16 mouse cellular contexts compared by ENCODE assay signal in genomic region chr12:80372946-80373345, GRCm38 (mm10).
A peak's percentile ranks its signal among the peaks of the same experiment; 100 is the strongest.
DNase-seq lines count a peak whose midpoint lies in the region; ATAC-seq lines count a peak whose summit lies in the region.
"Had no signal": no experiment of that assay in that cellular context is flagged by ENCODE, and none has a peak within 500 bp of the region (broad histone marks: within the 10 kb centered on the region; RNA-seq: fewer than 3 reads in every experiment).

No protein-coding gene starts in this region.

- peak; percentile 34 for DNase-seq in adrenal gland, adult 2 months
- DNase-seq in adrenal gland, postnatal 25 days: no peak
- peak; percentile 55 to 62 for DNase-seq in cerebellum, postnatal 14 days
- peak; percentile 32 for DNase-seq in left cerebral cortex, postnatal 4 days
- no peak for DNase-seq in left cerebral cortex, adult 18-20 months (ENCODE audit: low spot score in 2 of 2)
- DNase-seq: adrenal gland, postnatal 14 days; B cell, adult 2 months; embryo, embryonic 11 days; gastrocnemius, postnatal 10 days; kidney, adult 8-10 months had no signal

- intact Hi-C loops in left cerebral cortex, postnatal 4 days (cut with DNase I): no loop called here

- no peak for ATAC-seq in cerebellum, adult (ENCODE audit: insufficient number of reproducible peaks, low FRiP score, low TSS enrichment)
- ATAC-seq in megakaryocyte-erythroid progenitor cell, adult 5-6 weeks (replicated peaks; ENCODE audit: low FRiP score, low TSS enrichment, poor library complexity, severe bottlenecking): no peak
- ATAC-seq: CD4-positive, CD25-positive, alpha-beta regulatory T cell, adult 4 months; forebrain, embryonic 15.5 days; inflammation-experienced regulatory T-cells, adult 6 months; intestine, postnatal 0 days had no signal

Comparison
In these comparisons a context has a peak if more than half of its experiments do, and no peak if none do; other contexts are left out.
1. DNase-seq: peak in adrenal gland, adult 2 months (single experiment), cerebellum, postnatal 14 days (2 of 2) and left cerebral cortex, postnatal 4 days (single experiment); none in adrenal gland, postnatal 25 days (single experiment) and left cerebral cortex, adult 18-20 months (0 of 2).